Mouse (Mus musculus): Measurements from ENCODE around the gene Prr14. TPM values are rescaled to one million over a fixed set of nuclear protein-coding genes. Genes with fewer than 3 reads are reported as not detected.

Gene Prr14
- polyA plus RNA-seq, 1 experiment from 2014 or later = 31.5 TPM

DNA sequence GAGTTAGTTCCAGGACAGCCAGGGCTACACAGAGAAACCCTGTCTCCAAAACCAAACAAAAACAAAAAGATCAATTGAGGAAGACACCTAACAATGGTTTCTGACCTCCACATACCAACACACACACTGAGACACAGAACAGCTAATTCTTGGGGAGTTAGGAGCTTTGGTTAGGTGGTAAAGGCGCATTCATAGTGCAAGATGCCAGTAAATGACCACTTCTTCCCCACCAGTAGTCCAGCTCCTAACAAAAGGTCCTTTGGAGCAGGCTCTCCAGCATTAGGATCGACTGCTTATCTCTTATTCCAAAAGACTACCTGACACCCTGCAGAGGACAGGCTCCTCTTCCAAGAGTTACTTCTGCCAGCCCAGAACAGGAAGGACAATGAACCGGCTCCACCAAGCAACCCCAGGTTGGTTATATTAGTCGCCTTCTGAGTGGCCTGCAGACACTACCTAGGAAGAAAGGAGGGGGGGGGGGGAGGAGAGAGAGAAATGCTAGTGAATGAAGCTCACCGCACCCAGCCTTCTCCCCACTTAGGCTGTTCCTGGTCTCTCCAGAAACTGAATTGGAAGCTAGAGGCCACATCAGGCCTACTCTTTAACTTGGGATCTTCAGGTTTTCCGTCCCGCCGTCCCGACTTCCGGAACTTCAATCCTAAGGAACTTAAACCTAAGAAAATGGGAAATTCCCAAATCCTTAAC is 10.8 kb downstream of the Prr14 start:
- Histone ChIP-seq H3K9ac (ENCODE audit: low read depth, low read length) (peak overlapping the region; percentile 72), H3K4me3 (ENCODE audit: low read depth, low read length) (peak overlapping the region; percentile 60), H3K4me1 (replicated peaks; ENCODE audit: control insufficient read depth, insufficient read depth, low read length) (no peaks in the 10 kb centered on the region; the same call in 1 of the 2 replicates), H3K27ac (ENCODE audit: low read depth, low read length) (peak overlapping the region; percentile 91), H3K4me2 (replicated peaks; ENCODE audit: low read depth) (peak overlapping the region; percentile 88), H3K27me3 (replicated peaks; ENCODE audit: control insufficient read depth, insufficient read depth, low read length) (no peaks in the 10 kb centered on the region), H3K36me3 (ENCODE audit: control insufficient read depth, insufficient read depth) (peaks cover 40% of the 10 kb centered on the region), H3K9me3 (ENCODE audit: control insufficient read depth) (no peaks in the 10 kb centered on the region)
- 7% methylated on average over 10 of the region's 10 CpGs for WGBS
- peak; percentile 17 for ATAC-seq
- no peak for TF ChIP-seq CTCF (IDR thresholded peaks at IDR 0.05; ENCODE audit: low read depth)

DNA sequence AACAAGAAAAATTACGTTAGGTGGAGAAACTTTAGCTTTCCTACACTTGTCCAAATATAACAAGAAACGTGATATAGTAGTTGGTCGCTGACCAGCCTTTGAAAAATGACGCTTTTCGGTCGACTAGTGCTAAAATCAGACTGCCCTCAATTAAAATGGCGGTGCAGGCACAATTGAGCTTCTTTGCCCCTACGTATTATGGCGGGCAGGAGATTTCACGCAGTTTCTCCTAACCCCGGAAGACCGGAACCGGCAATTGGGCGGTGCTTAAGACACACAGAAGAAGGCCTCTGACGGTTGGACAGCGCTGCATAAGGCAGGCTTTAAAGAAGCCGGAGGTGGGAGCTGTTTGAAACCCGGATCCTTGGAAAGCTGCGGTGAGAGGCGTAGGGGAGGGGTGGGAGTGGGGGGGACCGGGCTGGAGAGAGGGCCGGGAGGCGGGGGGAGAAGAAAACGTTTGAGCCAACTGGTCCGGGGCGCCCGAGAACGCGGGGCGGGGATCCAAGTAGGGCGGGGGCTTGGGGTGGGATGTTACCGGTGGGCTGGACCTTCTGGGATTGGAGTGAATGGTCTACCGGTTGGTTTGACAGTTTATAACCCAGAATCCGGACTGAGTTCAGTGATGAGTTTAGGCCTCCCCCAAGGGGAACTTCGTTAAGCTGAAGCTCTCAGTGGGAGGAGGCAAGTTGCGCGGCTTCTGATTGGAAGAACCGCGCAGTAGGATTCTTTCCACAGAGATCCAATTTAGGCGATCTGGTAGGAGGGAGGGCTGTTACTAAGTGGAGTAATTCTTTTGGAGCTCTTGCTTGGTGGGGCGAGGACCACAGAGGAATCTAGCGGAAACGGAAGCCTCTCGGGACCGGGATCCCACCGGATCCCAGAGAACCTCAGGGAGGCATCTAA is 11.6 kb downstream of the Prr14 start:
- Histone ChIP-seq H3K9me3 (ENCODE audit: control insufficient read depth) (no peaks in the 10 kb centered on the region), H3K4me1 (replicated peaks; ENCODE audit: control insufficient read depth, insufficient read depth, low read length) (no peaks in the 10 kb centered on the region; the same call in 1 of the 2 replicates), H3K36me3 (ENCODE audit: control insufficient read depth, insufficient read depth) (peaks cover 43% of the 10 kb centered on the region), H3K27ac (ENCODE audit: low read depth, low read length) (peak overlapping the region; percentile 91), H3K4me2 (replicated peaks; ENCODE audit: low read depth) (peak overlapping the region; percentile 88), H3K4me3 (ENCODE audit: low read depth, low read length) (peak overlapping the region; percentile 60), H3K27me3 (replicated peaks; ENCODE audit: control insufficient read depth, insufficient read depth, low read length) (no peaks in the 10 kb centered on the region), H3K9ac (ENCODE audit: low read depth, low read length) (peak overlapping the region; percentile 72)
- 0% methylated on average over 46 of the region's 46 CpGs for WGBS
- peak; percentile 90 for ATAC-seq
- 0 out of 2 replicates have a peak, but pooled peaks have one; percentile 6 for TF ChIP-seq CTCF (IDR thresholded peaks at IDR 0.05; ENCODE audit: low read depth)

DNA sequence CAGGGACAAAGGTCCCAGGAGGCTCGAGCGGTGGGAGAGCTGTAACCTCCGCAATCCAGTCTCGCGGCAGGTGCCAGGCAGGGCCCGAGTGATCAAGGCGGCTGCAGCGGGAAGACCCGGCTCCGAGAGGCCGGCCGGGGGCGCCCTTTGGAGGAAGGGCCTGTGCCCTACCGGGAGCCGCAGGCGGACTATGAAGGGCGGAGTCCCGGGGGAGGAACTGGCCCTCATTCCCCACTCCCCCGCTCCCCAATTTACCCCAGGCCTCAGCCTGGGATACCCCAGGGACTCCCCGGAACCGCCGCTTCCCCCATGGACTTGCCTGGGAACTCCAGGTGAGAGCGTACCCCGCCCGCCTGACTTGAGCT is 12.2 kb downstream of the Prr14 start:
- peak overlapping the region; percentile 66 for H3K9ac ChIP-seq (ENCODE audit: low read depth, low read length)
- no peaks in the 10 kb centered on the region for H3K27me3 ChIP-seq (replicated peaks; ENCODE audit: control insufficient read depth, insufficient read depth, low read length)
- H3K4me2 ChIP-seq (replicated peaks; ENCODE audit: low read depth) = peak overlapping the region; percentile 88
- H3K27ac ChIP-seq (ENCODE audit: low read depth, low read length) = peak overlapping the region; percentile 91
- H3K4me3 ChIP-seq (ENCODE audit: low read depth, low read length) = peak overlapping the region; percentile 60
- TF ChIP-seq CTCF (IDR thresholded peaks at IDR 0.05; ENCODE audit: low read depth) = peak; percentile 41
- H3K9me3 ChIP-seq (ENCODE audit: control insufficient read depth) = no peaks in the 10 kb centered on the region
- under 1% methylated on average over 21 of the region's 25 CpGs for WGBS
- no peaks in the 10 kb centered on the region; the same call in 1 of the 2 replicates for H3K4me1 ChIP-seq (replicated peaks; ENCODE audit: control insufficient read depth, insufficient read depth, low read length)
- ATAC-seq = peak; percentile 62
- H3K36me3 ChIP-seq (ENCODE audit: control insufficient read depth, insufficient read depth) = peaks cover 45% of the 10 kb centered on the region

DNA sequence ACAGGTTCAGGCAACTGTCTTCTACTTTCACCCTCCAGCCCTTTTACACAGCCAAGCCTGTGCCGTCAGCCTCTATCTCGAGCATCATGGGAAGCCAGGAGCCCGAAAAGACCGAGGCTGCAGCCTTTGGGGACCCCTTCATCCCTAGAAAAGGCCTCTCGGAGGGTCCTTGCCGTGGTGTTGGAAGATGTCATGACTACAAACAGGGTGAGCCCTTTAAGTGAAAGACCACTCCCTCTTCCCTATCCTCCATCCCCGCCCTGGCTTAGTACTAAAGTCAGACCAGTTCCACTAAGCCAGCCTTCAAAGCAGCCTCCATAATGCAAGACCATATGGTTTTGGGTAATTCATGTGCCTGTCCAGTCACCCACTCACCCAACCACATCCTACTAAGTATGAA is 12.6 kb downstream of the Prr14 start:
- H3K4me2 ChIP-seq (replicated peaks; ENCODE audit: low read depth) = peak overlapping the region; percentile 88
- H3K36me3 ChIP-seq (ENCODE audit: control insufficient read depth, insufficient read depth) = peaks cover 41% of the 10 kb centered on the region
- H3K9me3 ChIP-seq (ENCODE audit: control insufficient read depth) = no peaks in the 10 kb centered on the region
- peak overlapping the region; percentile 66 for H3K9ac ChIP-seq (ENCODE audit: low read depth, low read length)
- H3K4me3 ChIP-seq (ENCODE audit: low read depth, low read length) = peak overlapping the region; percentile 60
- no peak for TF ChIP-seq CTCF (IDR thresholded peaks at IDR 0.05; ENCODE audit: low read depth)
- ATAC-seq = no peak
- H3K27me3 ChIP-seq (replicated peaks; ENCODE audit: control insufficient read depth, insufficient read depth, low read length) = no peaks in the 10 kb centered on the region
- no peaks in the 10 kb centered on the region; the same call in 1 of the 2 replicates for H3K4me1 ChIP-seq (replicated peaks; ENCODE audit: control insufficient read depth, insufficient read depth, low read length)
- peak overlapping the region; percentile 91 for H3K27ac ChIP-seq (ENCODE audit: low read depth, low read length)
- WGBS = 2% methylated on average over 7 of the region's 7 CpGs

DNA sequence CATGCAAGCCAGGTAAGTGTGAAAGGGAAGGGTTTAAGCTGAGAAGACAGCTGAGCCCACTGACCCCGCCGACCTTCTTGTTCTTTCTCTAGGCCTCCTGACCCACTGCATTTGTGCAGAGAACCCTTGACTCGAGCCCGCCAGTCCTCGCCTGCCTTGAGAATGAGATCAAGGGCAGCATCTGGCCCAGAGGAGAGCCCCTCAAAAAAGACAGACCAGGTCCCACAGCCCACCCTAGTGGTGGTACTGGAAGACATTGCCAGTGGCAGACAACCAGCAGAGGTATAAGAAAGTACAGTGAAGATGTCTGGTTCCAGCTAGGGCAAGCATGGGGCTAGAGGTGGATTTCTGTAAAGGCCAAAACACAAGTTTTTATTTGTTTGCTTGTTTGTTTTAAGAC is 14.3 kb downstream of the Prr14 start:
- no peak overlapping the region for H3K27ac ChIP-seq (ENCODE audit: low read depth, low read length)
- no peak overlapping the region for H3K9ac ChIP-seq (ENCODE audit: low read depth, low read length)
- no peak overlapping the region for H3K4me2 ChIP-seq (replicated peaks; ENCODE audit: low read depth)
- no peaks in the 10 kb centered on the region for H3K9me3 ChIP-seq (ENCODE audit: control insufficient read depth)
- ATAC-seq = no peak
- H3K36me3 ChIP-seq (ENCODE audit: control insufficient read depth, insufficient read depth) = peaks cover 28% of the 10 kb centered on the region
- no peaks in the 10 kb centered on the region for H3K27me3 ChIP-seq (replicated peaks; ENCODE audit: control insufficient read depth, insufficient read depth, low read length)
- peak; percentile 43 for TF ChIP-seq CTCF (IDR thresholded peaks at IDR 0.05; ENCODE audit: low read depth)
- 91% methylated on average over 5 of the region's 5 CpGs for WGBS
- no peaks in the 10 kb centered on the region; the same call in 1 of the 2 replicates for H3K4me1 ChIP-seq (replicated peaks; ENCODE audit: control insufficient read depth, insufficient read depth, low read length)
- H3K4me3 ChIP-seq (ENCODE audit: low read depth, low read length) = no peak overlapping the region

Measured in intestine, postnatal 0 days (tissue).